Mouse (Mus musculus): ENCODE results near the gene Sos2.

DNA sequence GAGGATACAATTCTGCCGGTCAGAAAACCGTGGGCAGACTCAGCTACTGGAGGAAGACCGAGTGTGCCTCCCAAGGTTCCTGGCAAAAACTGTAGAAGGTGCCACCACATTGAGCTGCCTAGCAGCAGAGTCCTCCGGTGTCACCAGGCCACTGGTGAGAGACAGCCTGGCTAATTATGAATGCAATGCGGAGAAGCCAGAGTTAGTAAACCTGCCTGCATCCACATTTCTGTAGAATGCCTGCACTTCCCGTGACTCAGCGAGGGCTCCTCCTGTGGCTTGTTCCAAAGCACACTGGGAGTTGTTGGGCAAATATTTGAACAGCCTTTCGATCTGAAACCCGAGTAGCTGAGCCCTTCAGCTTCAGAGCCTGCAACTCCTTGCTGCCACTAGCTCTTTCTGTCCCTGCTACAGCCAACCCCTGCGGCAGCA lies 144.4 kb downstream of the Sos2 start:
- TF ChIP-seq CTCF (IDR thresholded peaks at IDR 0.05 in 2 of 3, conservative IDR thresholded peaks at IDR 0.05 in 1 of 3; ENCODE audit: control insufficient read depth in 1 of 3, insufficient read depth in 1 of 3, low read depth in 2 of 3, low read length in 3 of 3, poor library complexity in 1 of 3, severe bottlenecking in 1 of 3): no peak
- TF ChIP-seq EP300 (IDR thresholded peaks at IDR 0.05; ENCODE audit: low read depth in 1 of 2, low read length in 2 of 2): no peak
- TF ChIP-seq SIN3A (IDR thresholded peaks at IDR 0.05; ENCODE audit: low read length): no peak
- TF ChIP-seq MAFK (IDR thresholded peaks at IDR 0.05; ENCODE audit: borderline replicate concordance, low read depth, low read length): no peak
- TF ChIP-seq GABPA (IDR thresholded peaks at IDR 0.05; ENCODE audit: low read depth, low read length): no peak
